Mouse (Mus musculus) urinary bladder, postnatal 4 days (tissue): ENCODE measurements at regions not wholly inside any gene's neighbourhood (a gene's known extent, or its start where the extent isn't known, plus 50 kb on each side); places are given as distances from the start of the nearest gene placed in this dataset.

Experiments used
- DNase-seq, 2 experiments: peaks; one replicate each; pipeline ENCODE4 v3.0.0; 2021 to 2022; ENCODE audit warnings: low spot score in 2 of 2

GRCm38 (mm10) chrX:164589874-164590273 is 83.7 kb downstream of the Asb9 start:
- peak in 1 of 2 experiments; percentile 15 for DNase-seq
